Comparison of ENCODE assay signal across 11 mouse cellular contexts in genomic region chr10:55416304-55416703, GRCm38 (mm10).
"Had no signal": no experiment of that assay in that cellular context is flagged by ENCODE, and none has a peak within 500 bp of the region (broad histone marks: within the 10 kb centered on the region; RNA-seq: fewer than 3 reads in every experiment).

No protein-coding gene starts in this region.

- ATAC-seq: liver, postnatal 0 days; lung, postnatal 0 days; midbrain, embryonic 13.5 days; midbrain, embryonic 15.5 days had no signal

- DNase-seq: liver, postnatal 0 days; lung, adult 2 months; lung, postnatal 14 days; lung, postnatal 36 days; right cerebral cortex, postnatal 14 days; thymus, adult 18-20 months; thymus, postnatal 14 days; thymus, postnatal 36 days had no signal
